ENCODE assay signal across 8 mouse cellular contexts in the genomic region with DNA sequence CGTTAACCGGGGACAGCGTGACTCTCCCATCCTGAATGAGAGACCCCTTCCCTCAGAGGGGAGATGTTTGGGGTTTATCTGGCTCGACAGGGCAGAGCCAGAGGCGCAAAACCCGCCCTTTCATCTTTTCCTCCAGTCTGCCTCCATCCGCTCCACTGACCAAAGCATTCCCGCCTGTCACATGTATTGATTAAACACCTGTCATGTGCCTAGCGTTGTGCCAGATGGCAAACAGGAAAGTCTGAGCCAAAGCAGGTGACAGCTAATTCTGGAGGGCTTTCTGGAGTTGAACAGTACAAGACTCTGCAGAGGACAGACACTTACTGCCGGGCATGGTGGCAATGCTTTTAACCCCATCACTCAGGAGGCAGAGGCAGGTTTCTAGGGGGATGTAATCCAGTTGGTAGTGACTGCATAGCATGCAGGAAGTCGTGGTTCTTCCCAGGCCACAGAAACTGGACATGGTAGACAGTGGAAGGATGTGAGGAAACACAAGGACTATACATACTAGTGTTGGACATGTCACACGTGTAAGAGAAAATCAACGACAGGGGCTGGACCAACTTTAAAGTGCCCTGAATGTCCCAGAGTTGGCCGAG. TPM values are rescaled to one million over a fixed set of nuclear protein-coding genes. Genes with fewer than 3 reads are reported as not detected.
DNase-seq lines count a peak whose midpoint lies in the region; ATAC-seq and TF ChIP-seq lines count a peak whose summit lies in the region.

No protein-coding gene starts in this region.

- no peaks in the 10 kb centered on the region; the same call in 1 of the 2 replicates for H3K36me3 ChIP-seq in testis, adult 2 months (ENCODE audit: control insufficient read depth, insufficient read depth, low read length)
- H3K36me3 ChIP-seq in embryonic facial prominence, embryonic 12.5 days: no peaks in the 10 kb centered on the region
- 0 out of 2 replicates have a peak, but pooled peaks cover 3% of the 10 kb centered on the region for H3K36me3 ChIP-seq in intestine, embryonic 14.5 days (ENCODE audit: control insufficient read depth, insufficient read depth, low read length)
- H3K36me3 ChIP-seq in lung, postnatal 0 days (ENCODE audit: insufficient read depth, low read length): no peaks in the 10 kb centered on the region

- ATAC-seq in embryonic facial prominence, embryonic 12.5 days (ENCODE audit: insufficient number of reproducible peaks, insufficient read depth, low FRiP score, low TSS enrichment): no peak
- ATAC-seq in intestine, embryonic 14.5 days (replicated peaks; ENCODE audit: low FRiP score, low TSS enrichment, low read depth): peak; percentile 8; the same call in 1 of the 2 replicates
- no peak; the same call in 1 of the 2 replicates for ATAC-seq in lung, postnatal 0 days

- 16% methylated on average over 14 of the region's 14 CpGs for WGBS in embryonic facial prominence, embryonic 12.5 days
- 14% methylated on average over 14 of the region's 14 CpGs for WGBS in intestine, embryonic 14.5 days
- 5% methylated on average over 14 of the region's 14 CpGs for WGBS in lung, postnatal 0 days

- H3K4me2 ChIP-seq in embryonic facial prominence, embryonic 12.5 days (replicated peaks): peak overlapping the region; percentile 75
- peak overlapping the region; percentile 92 for H3K4me2 ChIP-seq in intestine, embryonic 14.5 days (ENCODE audit: low read length)
- H3K4me2 ChIP-seq in lung, postnatal 0 days (replicated peaks; ENCODE audit: low read depth, low read length): peak overlapping the region; percentile 89

- DNase-seq in testis, postnatal 10 days (ENCODE audit: low spot score): no peak
- DNase-seq in intestine, embryonic 14.5 days (ENCODE audit: low spot score): no peak
- DNase-seq in lung, postnatal 0 days (ENCODE audit: low spot score): peak; percentile 16
- peak; percentile 77 for DNase-seq in yolk sac, embryonic 10.5 days (ENCODE audit: low spot score)
- DNase-seq in layer of hippocampus, postnatal 14 days (ENCODE audit: low spot score in 2 of 2): no peak
- DNase-seq in right cerebral cortex, adult 18-20 months: no peak

- peak overlapping the region; percentile 77 for H3K9ac ChIP-seq in embryonic facial prominence, embryonic 12.5 days
- H3K9ac ChIP-seq in intestine, embryonic 14.5 days (ENCODE audit: low read length): peak overlapping the region; percentile 83
- peak overlapping the region; percentile 77 for H3K9ac ChIP-seq in lung, postnatal 0 days (replicated peaks; ENCODE audit: low read depth)

- H3K4me1 ChIP-seq in testis, adult 2 months (ENCODE audit: control insufficient read depth, insufficient read depth, low read length): peaks cover 14% of the 10 kb centered on the region
- peaks cover 8% of the 10 kb centered on the region; the same call in 1 of the 2 replicates for H3K4me1 ChIP-seq in embryonic facial prominence, embryonic 12.5 days
- H3K4me1 ChIP-seq in intestine, embryonic 14.5 days (replicated peaks; ENCODE audit: control insufficient read depth, insufficient read depth, low read length): peaks cover 13% of the 10 kb centered on the region
- H3K4me1 ChIP-seq in lung, postnatal 0 days (ENCODE audit: insufficient read depth, low read depth, low read length): peaks cover 8% of the 10 kb centered on the region; the same call in 1 of the 2 replicates

- TF ChIP-seq POLR2A in testis, adult 2 months (IDR thresholded peaks at IDR 0.05; ENCODE audit: control insufficient read depth, low read depth, low read length): no peak

- peak overlapping the region; percentile 92 for H3K4me3 ChIP-seq in testis, adult 2 months (ENCODE audit: control insufficient read depth, low read depth, low read length)
- peak overlapping the region; percentile 57 for H3K4me3 ChIP-seq in embryonic facial prominence, embryonic 12.5 days
- peak overlapping the region; percentile 71 for H3K4me3 ChIP-seq in intestine, embryonic 14.5 days (ENCODE audit: low read depth, low read length)
- H3K4me3 ChIP-seq in lung, postnatal 0 days (ENCODE audit: low read depth, low read length): peak overlapping the region; percentile 69

- no peak for TF ChIP-seq CTCF in testis, adult 2 months (IDR thresholded peaks at IDR 0.05; ENCODE audit: control insufficient read depth, insufficient read depth, insufficient replicate concordance, low read depth, low read length)
- no peak for TF ChIP-seq CTCF in lung, postnatal 0 days (IDR thresholded peaks at IDR 0.05)

- no peak for TF ChIP-seq EP300 in lung, postnatal 0 days (IDR thresholded peaks at IDR 0.05)

- no peaks in the 10 kb centered on the region for H3K9me3 ChIP-seq in embryonic facial prominence, embryonic 12.5 days
- no peaks in the 10 kb centered on the region for H3K9me3 ChIP-seq in intestine, embryonic 14.5 days (ENCODE audit: control insufficient read depth, low read length)
- H3K9me3 ChIP-seq in lung, postnatal 0 days (ENCODE audit: low read length): no peaks in the 10 kb centered on the region

- no peaks in the 10 kb centered on the region for H3K27me3 ChIP-seq in testis, adult 2 months (ENCODE audit: control insufficient read depth, insufficient read depth, low read length)
- no peaks in the 10 kb centered on the region for H3K27me3 ChIP-seq in embryonic facial prominence, embryonic 12.5 days
- no peaks in the 10 kb centered on the region for H3K27me3 ChIP-seq in intestine, embryonic 14.5 days (replicated peaks; ENCODE audit: control insufficient read depth, insufficient read depth, low read length)
- no peaks in the 10 kb centered on the region for H3K27me3 ChIP-seq in lung, postnatal 0 days (replicated peaks; ENCODE audit: insufficient read depth, low read length)

- peak overlapping the region; percentile 55 for H3K27ac ChIP-seq in testis, adult 2 months (ENCODE audit: control insufficient read depth, insufficient read depth, low read depth, low read length)
- peak overlapping the region; percentile 83; the same call in 1 of the 2 replicates for H3K27ac ChIP-seq in embryonic facial prominence, embryonic 12.5 days
- H3K27ac ChIP-seq in intestine, embryonic 14.5 days (ENCODE audit: low read depth): peak overlapping the region; percentile 89
- H3K27ac ChIP-seq in lung, postnatal 0 days (ENCODE audit: low read length): peak overlapping the region; percentile 84

RNA-seq across cellular contexts. Expression of gene Cln6, which starts 0.7 kb away (rescaled TPM):
- 105 and 109 TPM in 2 replicates for polyA plus RNA-seq in testis, adult 2 months (2012; rRNA removed)
- polyA plus RNA-seq in embryonic facial prominence, embryonic 12.5 days (2016; fragmentation: Nextera tagmentation; extraction: Ambion mirVana): 14.7 and 17.1 TPM in 2 replicates
- 30.6 and 31.3 TPM in 2 replicates for polyA plus RNA-seq in intestine, embryonic 14.5 days (2014; fragmentation: Nextera tagmentation; extraction: Ambion mirVana)
- polyA plus RNA-seq in lung, postnatal 0 days (2015; fragmentation: Nextera tagmentation; extraction: Ambion mirVana): 19.1 and 20.3 TPM in 2 replicates
- 10 to 100 TPM; 10.7 to 11.3 TPM for total RNA-seq in layer of hippocampus, postnatal 14 days (2021)

RNA-seq across cellular contexts. Expression of gene Calml4, which starts 18.6 kb away (rescaled TPM):
- polyA plus RNA-seq in testis, adult 2 months (2012; rRNA removed): 5.2 and 5.6 TPM in 2 replicates
- polyA plus RNA-seq in embryonic facial prominence, embryonic 12.5 days (2016; fragmentation: Nextera tagmentation; extraction: Ambion mirVana): 3.1 and 4.5 TPM in 2 replicates
- 101 and 106 TPM in 2 replicates for polyA plus RNA-seq in intestine, embryonic 14.5 days (2014; fragmentation: Nextera tagmentation; extraction: Ambion mirVana)
- polyA plus RNA-seq in lung, postnatal 0 days (2015; fragmentation: Nextera tagmentation; extraction: Ambion mirVana): 19.7 and 20.6 TPM in 2 replicates
- total RNA-seq in layer of hippocampus, postnatal 14 days (2021): 10 to 100 TPM in 1 of 2 experiments, under 1 TPM in 1; 0.83 to 16.9 TPM

RNA-seq across cellular contexts. Expression of gene Fem1b, which starts 27.5 kb away (rescaled TPM):
- polyA plus RNA-seq in testis, adult 2 months (2012; rRNA removed): 74.0 and 75.6 TPM in 2 replicates
- polyA plus RNA-seq in embryonic facial prominence, embryonic 12.5 days (2016; fragmentation: Nextera tagmentation; extraction: Ambion mirVana): 28.4 and 30.6 TPM in 2 replicates
- polyA plus RNA-seq in intestine, embryonic 14.5 days (2014; fragmentation: Nextera tagmentation; extraction: Ambion mirVana): 32.3 and 33.2 TPM in 2 replicates
- polyA plus RNA-seq in lung, postnatal 0 days (2015; fragmentation: Nextera tagmentation; extraction: Ambion mirVana): 9.2 and 10.8 TPM in 2 replicates
- 100 to 1,000 TPM; 111 to 113 TPM for total RNA-seq in layer of hippocampus, postnatal 14 days (2021)

Comparison
In these comparisons a context has a peak if more than half of its experiments do, and no peak if none do; other contexts are left out.
1. DNase-seq: peak in lung, postnatal 0 days (single experiment) and yolk sac, embryonic 10.5 days (single experiment); none in testis, postnatal 10 days (single experiment), intestine, embryonic 14.5 days (single experiment), layer of hippocampus, postnatal 14 days (0 of 2) and right cerebral cortex, adult 18-20 months (single experiment).
2. Peak in every context shown above with its lines, with median percentiles within 50 percentile points of each other: H3K27ac ChIP-seq, H3K4me3 ChIP-seq, H3K4me2 ChIP-seq and H3K9ac ChIP-seq.